Mouse (Mus musculus) CD4-positive helper T cell, adult 2 months (primary cell): ENCODE results near the gene Thyn1.

ENCODE experiments used
- DNase-seq: peaks from one replicate; pipeline ENCODE4 v3.0.0-alpha.2; 2012; ENCODE audit warnings: low read depth, missing footprints, low spot score

The Thyn1 gene

DNA sequence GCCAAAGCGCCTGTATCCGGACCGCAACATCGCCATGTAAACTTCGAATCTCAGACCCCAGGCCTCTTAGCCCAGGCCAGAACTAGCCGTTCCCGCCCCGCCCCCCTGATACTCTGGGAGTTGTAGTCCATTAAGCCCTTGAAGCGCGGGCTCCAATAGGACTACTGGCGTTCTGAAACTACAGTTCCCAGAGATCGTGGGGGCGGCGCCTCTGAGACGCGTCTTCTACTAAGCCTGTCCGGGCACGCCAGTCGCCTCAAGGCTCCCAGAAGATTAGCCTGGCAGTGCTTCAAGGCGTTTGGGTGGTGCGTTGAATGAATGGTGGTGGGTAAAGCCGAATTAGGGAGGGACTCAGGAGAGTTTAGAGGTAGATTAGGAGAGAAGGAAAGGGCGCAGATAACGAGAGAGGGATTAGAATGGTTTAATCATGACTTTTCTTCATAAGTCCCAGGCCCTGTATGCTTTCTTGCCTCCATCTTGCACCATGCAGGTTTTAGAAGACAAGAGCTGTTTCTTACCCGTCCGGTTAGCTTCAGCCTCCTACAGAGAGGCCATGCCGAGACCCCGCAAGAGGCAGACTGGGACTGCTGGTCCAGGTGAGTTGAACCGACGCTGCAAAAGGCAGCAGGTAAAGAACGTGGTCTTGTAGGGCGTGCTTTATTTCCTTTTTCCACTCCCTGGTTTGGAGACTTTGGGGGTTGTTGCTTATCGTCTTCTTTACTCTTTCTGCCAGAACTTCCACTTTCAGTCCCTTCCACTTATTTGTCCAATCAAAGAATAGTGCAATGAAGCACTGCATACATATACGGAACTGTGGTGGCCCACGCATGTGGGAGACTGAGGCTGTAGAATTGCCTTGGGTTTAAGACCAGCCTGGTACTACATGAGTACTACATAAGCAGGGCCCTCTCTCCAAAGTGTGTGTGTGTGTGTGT is at the start of gene Thyn1, which contains the start of gene Acad8:
Gene Thyn1 (plus strand): TSS at position 250 of the 935 bp plus-strand sequence.
Gene Acad8 (minus strand): TSS at position 106 of the 935 bp plus-strand sequence.
- DNase-seq = peak; percentile 94

DNA sequence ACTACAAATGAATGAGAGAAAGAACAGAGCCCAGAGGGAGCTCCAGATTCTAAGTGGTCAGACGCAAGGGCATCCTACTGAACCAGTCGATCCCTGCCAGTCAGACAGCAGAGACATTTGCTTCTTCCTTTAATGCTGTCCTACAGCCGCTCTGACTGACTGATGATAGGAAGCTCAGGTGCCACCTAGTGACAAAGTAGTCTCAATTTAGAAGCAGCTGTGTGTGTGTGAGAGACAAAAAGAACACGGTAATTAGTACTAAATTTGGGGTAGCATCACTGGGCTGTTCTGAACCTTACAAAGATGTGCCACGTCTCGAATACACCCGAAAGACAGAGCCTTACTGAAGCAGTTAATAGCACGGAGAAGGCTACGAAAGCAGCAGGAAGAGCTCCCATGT is 21.8 kb upstream of the Thyn1 start:
- no peak for DNase-seq

DNA sequence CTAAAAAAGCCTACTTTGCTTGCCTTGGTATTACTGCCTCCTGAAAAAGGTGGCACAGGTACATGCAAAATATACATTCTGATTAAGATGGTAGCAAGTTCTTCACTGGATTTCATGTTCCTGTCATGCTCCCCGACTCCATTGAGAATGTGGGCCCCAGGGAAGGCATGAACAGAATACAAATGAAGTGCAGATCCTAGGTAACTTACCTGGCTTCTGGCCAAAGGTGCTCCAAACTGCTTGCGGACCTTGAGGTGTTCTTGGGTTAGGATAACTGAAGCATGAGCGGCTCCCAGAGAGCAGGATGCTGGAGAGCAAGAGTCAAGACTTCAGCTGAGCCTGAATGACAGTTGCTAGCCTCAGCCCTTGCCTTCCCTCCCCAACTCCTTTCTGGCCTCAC is 20.7 kb upstream of the Thyn1 start:
- no peak for DNase-seq

DNA sequence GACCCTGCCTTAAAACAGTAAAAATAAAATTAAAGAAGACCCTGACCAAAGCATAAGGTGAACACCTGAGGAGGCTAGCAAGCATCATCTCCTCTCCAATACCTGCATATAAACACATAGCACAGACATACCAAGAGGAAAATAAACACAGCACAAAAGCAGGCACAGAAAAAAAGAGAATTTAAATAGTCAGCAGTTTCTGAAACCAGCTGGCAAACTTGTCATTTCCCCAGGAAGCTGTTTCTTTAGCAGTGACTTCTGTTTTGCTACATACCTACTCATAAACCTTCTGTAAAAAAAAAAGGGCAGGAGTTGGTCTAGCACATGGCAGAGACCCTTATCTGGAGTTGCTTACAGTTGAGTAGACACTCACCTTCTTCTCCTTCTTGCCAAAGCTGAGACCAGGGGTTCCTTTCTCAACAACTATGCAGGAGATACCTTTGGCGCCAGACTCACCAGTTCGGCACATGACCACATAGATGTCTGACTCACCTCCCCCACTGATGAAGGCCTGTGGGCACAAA is 14.4 kb upstream of the Thyn1 start:
- DNase-seq = no peak

DNA sequence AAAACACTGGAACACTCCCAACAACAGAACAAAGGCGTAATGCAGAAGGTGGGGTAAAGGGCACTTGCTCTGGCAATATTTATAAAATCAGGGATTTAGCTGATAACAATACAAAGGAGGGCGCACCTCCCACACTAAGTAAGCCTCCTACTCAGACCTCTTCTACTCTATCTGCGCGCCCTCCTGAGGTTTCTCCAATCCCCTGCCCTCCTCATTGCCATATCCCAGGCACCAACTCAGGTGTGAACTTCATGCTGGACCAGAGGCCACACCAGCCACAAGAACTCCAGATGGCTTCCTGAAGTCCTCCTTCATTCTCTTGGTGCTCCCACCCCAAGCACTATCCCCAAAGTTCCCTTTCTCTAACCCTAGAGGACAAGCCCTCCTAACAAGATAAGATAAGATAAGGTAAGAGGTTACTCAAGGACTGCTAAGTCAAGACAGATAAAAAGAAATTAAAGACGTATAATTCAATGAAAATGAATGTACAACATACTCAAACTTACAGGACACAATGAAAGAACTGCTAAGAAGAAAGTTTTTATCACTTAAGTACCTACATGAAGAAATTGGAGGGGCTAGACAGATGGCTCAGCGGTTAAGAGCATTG is 13.7 kb upstream of the Thyn1 start:
- DNase-seq = no peak

DNA sequence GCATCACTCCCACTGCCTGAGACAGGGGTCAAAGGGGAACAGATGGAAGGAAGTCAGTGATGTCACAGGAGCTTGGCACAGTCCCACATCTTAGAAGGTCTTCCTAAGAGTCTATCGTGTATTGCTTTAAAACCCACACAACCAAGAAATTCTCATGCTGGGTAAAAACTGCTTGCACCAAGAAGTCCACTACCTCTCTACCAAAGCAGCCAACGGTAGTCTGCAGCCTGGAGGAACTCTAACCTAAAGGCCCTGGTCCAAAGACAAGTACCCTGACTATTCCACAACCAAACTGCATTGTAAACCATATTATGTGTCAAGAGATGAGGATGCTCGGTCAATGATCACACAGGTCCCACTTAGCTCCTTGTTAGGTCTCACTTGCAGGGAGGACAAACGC is 9.3 kb upstream of the Thyn1 start:
- DNase-seq = no peak

DNA sequence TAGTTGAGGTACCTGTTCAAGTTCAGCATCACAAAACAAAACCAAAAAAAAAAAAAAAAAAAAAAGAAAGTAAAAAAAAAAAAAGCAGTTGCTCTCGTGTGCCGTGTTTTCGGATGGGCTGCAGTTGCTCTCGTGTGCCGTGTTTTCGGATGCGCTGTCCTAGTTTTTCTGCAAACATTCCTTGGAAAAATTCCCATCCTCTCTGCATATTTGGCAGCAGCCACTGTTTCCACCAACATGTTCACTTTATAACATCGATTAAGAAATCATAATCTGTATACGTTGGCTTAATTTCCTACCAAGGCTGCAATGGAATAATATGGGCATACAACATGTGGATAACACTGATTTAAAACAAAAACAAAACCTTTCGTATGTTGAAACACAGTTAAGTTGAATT is 6.4 kb upstream of the Thyn1 start:
- DNase-seq = no peak

DNA sequence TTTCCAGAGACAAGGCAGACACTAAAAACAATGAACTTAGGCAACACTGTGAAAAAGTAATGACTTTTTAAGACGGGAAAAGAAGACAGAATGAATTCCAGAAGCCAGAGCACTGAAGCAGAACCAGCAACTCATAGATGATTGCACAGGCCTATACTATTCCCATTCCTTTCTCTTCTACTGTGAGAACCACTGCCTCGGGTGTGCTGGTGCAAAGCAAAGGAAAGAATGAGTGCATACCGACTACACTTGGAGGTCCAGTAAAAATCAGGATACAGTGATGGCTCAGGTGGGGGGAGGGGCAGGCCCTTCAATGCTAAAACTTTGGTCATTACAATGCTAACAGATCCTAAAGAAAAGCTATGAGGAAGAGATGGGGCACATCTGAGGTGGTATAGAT is 5.6 kb upstream of the Thyn1 start:
- DNase-seq = no peak

DNA sequence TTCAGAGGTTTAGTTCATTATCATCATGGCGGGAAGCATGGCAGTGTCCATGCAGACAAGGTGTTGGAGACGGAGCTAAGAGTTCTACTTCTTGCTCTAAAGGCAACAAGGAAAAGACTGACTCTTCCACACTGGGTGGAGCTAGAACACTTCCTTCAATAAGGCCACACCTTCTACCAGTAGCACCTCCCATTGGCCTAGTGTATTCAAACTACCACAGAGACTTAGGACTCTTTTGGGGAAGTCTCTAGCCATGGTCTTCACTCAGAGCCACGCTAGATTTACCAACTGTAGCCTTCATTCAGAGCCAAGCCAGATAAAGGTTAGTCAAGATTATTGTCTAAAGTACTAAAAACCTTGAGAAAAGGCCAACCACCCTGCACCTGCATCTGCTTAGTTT is 2.4 kb upstream of the Thyn1 start:
- DNase-seq = no peak

DNA sequence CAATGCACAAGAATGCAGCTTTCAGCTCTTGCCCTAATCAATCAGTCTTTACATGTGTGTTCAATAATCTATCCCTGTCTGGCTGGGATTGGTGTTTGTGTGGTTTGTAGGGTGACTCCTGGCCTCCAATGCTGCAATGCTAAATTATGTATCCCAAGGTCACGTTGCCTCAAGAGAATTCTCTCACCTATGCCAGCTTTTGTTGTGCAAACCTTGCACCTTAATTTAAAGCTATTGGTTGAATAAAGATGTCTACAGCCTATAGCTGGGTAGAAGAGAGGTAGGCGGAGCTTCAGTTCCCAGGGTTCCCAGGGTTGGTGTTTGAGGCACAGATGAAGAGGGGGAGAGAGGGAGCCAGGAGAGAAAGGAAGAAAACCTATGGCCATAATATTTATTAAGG is 2.0 kb upstream of the Thyn1 start:
- DNase-seq = no peak

DNA sequence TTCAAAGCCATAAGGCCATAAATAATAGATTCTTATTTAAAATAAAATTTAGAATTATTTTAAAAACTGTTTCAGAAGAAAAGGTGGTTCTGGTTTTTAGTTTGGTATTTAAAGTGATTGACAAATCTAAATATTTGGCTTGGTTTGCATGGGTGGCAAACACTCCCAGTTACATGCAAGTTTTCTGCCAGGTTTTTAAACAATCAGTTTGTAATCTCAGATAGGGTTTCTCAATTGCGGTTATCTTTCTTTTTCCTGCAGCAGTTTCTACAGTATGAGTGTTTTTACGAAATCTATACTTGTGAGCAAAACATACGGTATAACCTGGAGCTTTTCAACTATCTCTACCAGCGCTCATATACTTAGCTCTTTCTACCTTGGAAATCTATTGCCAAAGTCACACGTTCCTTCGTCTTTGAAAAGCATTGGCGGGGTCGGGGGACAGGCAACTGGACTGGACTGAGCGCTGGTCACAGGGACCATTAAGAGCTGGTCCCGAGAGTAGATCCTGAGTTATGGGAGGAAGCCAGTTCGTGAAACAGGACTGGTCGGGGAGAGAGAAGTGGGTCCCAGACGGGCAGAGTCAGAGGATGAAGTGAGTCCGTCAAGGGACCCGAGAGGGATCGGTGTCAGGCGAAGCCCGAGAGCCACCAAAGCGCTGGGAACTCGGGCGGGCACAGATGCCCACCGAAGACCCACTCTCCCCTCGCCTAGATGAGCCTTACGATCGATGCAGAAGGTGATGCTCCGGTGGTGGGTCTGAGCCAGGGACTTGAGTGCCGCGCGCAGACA is 645 bp upstream of the Thyn1 start:
- DNase-seq = no peak

DNA sequence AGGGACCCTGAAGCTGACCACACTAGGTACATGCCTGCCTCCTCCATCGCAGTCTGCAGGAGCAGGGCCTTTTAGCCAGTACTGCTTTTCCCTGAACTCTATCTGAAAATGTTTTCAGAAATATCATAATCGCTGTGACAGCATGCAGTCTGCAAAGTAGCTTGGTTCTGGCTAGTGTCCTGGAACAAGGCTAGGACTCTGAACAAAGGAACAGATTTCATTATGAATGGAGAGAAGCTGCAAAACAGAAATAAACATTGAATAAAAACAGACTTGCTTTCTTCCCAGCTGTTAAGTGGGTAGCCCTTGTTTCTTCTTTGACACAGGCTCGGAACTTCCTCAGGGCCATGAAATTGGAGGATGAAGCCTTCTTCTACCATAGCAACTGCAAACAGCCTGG is 5.7 kb downstream of the Thyn1 start:
- DNase-seq = no peak

DNA sequence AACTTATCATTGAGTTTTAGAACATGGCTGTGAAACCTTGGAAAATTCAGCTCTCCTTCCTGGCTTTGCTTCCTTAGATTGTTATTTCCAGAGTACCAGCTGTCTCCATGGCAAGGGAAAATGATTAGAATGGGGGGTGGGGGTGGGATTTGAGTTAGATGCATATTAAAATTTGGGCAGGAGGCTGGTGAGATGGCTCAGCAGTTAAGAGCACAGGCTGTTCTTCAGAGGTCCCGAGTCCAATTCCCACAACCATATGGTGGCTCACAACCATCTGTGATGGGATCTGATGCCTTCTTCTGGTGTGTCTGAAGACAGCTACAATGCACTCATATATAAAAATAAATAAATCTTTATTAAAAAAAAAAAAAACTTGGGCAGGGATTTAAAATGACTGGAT is 6.4 kb downstream of the Thyn1 start:
- no peak for DNase-seq

DNA sequence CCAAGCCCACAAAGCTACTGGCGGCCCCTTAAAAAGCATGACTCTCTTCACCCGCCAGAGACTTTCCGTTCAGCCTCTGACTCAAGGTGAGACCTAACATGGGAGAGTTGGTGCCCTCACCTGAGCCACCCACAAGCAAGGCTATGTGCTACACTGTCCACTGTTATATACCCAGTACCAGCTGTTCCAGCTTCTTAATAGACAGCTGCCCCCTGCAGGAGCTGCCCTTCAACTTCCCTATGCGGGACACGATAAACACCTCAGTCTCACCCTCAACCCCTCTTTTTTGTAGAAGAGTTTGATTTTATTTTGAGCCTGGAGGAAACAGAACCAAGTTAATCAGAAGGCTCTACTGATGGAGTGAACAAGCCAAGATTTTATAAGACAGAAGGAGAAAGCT is 7.4 kb downstream of the Thyn1 start:
- DNase-seq = no peak

DNA sequence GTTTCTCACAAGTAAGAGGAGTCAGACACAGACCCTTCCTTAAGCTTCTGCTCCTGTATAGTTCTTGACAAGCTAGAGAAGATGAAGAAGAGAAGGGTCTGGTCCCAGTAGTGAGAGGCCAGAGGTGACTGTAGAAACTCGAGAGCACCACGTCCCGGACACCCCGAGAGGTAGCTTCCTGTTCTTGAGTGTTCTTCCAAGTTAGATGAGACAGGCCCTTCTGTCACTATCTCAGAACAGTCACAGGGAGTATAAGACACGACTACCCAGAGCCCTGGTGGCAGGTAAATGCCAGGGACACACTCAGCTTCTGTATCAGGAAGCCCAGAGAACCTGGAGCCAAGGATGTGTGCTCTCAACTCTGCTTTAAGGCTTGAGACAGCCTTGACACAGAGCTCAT is 9.7 kb downstream of the Thyn1 start:
- no peak for DNase-seq

DNA sequence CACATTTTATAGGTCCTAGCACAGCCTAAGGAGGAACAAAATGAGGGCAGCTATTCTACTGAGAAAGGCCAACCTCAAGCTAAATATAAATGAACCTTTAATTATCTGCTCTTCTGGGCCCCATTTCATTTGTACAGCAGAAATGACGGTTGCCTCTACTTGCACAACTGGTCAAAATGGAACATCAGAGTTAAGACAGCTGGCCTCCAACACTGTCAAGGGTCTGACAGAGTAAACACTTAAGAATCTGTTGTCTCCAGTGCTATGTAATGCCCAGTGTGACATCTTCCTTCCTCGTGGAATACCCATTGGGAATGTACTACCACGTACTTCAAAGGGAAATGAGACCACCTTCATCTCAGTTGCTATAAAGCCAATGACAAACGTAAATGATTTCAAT is 12.1 kb downstream of the Thyn1 start:
- DNase-seq = no peak

DNA sequence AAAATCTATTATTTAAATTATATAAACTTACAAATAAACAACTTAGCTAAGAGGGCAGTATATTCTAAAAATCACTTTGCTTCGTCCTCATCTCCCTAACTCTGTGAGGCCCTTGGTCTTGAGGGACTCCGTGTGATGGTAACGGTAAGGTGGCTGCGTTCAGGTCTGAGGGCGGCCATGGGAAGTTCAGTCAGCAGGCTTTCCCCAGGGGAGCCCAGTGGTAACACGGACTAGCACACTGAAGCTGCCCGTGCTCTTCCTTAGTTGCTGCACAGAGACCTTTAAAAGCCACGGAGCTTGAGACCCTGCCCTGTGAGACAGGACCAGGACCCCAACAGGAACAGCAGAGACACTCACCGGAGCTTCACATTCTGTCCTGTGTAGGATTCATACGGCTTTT is 19.5 kb downstream of the Thyn1 start:
- DNase-seq = no peak

DNA sequence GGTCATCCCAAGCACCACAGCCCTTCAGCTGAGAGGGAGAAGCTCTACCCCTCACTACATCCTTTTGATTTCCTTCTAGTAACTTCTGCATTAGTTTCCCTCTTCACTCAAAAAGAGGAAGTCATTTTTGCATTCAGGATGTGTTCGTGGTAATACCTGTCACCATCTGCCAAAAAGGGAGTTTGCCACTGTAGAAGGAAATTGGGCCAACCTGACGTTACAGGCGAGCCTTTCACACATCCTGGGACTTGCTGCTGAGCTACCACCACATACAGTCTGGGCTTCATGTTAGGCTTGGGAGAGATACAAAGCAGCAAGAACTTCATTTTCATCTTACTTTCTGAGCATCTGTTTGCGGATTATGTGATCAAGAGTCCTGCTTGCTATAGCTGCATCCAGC is 24.2 kb downstream of the Thyn1 start:
- peak; percentile 40 for DNase-seq

DNA sequence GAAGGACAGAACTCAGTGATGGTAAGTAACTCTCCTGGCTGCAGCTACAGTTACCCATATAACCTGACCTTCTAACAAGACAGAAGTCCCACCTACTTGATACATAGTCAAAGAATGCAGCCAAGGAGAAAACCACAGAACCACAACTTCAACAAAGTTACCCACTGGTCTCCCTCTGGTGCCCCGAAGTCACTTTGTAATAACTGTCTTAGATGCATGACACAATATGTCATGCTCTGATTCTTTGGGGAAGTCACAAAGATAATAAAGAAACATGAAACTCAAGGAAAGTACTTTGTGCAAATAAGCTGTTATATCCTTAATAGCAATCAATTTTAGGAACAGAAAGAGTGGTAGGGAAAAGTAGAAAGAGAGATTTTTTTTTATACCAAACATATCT is 27.2 kb downstream of the Thyn1 start:
- no peak for DNase-seq

DNA sequence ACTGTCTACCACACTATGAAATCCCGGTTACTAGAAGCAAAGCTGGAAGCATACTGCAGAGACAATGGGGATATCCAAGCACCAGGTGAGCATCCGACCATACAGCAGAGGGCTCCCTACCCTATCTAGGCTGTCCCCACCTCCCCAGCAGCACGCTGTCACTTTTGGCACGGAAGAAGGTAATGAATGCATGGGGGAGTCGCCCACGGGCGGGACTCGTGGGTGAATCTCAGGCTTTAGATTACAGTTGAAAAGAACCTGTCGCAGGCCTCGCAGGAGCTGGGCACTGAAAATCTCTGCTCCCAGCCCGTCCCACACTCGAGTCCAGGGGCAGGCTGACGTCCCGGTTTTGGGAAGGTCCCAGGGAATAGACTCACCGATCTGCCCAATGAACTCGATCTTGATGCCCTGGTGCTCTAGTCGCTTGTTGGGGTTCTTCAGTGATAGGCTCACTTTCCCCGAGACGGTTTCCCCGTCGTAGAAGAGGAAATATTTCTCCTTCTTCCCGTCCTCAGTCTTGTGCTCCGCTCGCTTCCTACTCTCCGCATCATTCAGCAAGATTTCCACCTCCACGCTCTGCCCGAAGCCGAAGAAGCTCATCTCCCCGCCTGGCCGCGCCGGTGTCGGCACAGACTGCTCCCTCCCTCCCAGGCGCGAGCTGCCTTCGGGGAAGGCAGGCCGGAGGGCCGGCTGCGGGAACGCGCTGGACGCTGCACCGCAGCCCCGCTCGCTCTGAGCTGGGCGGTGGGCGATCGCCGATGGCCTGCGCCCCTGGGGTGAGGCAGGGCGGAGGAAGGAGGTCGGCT is 29.7 kb downstream of the Thyn1 start:
- DNase-seq = peak; percentile 77
